Mouse (Mus musculus) forebrain, embryonic 13.5 days (tissue): ENCODE measurements around the gene Ccdc144b. TPM values are rescaled to one million over a fixed set of nuclear protein-coding genes. Genes with fewer than 3 reads are reported as not detected.
A peak's percentile ranks its signal among the peaks of the same experiment; 100 is the strongest.

Experiments
- ATAC-seq: fragments of 200-750 bp; cut with Nextera tagmentation; 2 replicates; pipeline ENCODE4 v1.8.0; 2017
- H3K27ac ChIP-seq: fragments of 300-500 bp; sonication (generic); 2 replicates; pipeline ENCODE4 v1.5.1; 2015; ENCODE audit warnings: inconsistent platforms, mild to moderate bottlenecking, moderate library complexity
- H3K27me3 ChIP-seq: fragments of 300-500 bp; sonication (generic); 2 replicates; pipeline ENCODE4 v1.6.1; 2015; ENCODE audit warnings: mild to moderate bottlenecking, inconsistent platforms
- H3K36me3 ChIP-seq: fragments of 300-500 bp; sonication (generic); 2 replicates; pipeline ENCODE4 v1.6.1; 2015; ENCODE audit warnings: mild to moderate bottlenecking, inconsistent platforms; ENCODE audit not compliant: poor library complexity, severe bottlenecking
- H3K4me1 ChIP-seq: fragments of 300-500 bp; sonication (generic); 2 replicates; pipeline ENCODE4 v1.6.1; 2015; ENCODE audit warnings: inconsistent platforms
- H3K4me2 ChIP-seq: fragments of 300-500 bp; sonication (generic); 2 replicates; pipeline ENCODE4 v1.6.1; 2015; ENCODE audit warnings: inconsistent platforms, mild to moderate bottlenecking, moderate library complexity
- H3K4me3 ChIP-seq: fragments of 300-500 bp; sonication (generic); 2 replicates; pipeline ENCODE4 v1.5.1; 2015; ENCODE audit warnings: mild to moderate bottlenecking, inconsistent platforms
- H3K9ac ChIP-seq: fragments of 300-500 bp; sonication (generic); 2 replicates; pipeline ENCODE4 v1.6.1; 2015; ENCODE audit warnings: mild to moderate bottlenecking, inconsistent platforms
- H3K9me3 ChIP-seq: fragments of 300-500 bp; sonication (generic); replicated peaks from 2 replicates; pipeline ENCODE4 v1.6.1; 2016; ENCODE audit warnings: inconsistent platforms
- whole genome bisulfite sequencing: fragments of 180-500 bp; shearing (Covaris S2); methylation state at CpG from one replicate; pipeline ENCODE4 v1.1.7; 2015; 5-methylcytosine and 5-hydroxymethylcytosine counted together
- polyA plus RNA-seq: library from polyadenylated mRNA; unstranded; fragments of >200 nt; fragmentation: Nextera tagmentation; extraction: Ambion mirVana; gene quantifications from 2 replicates; pipeline ENCODE4 v1.2.1, GENCODE M21; 2015

The Ccdc144b gene
- polyA plus RNA-seq, 1 experiment from 2014 or later, result not detected

- Histone ChIP-seq H3K4me1 (peaks cover 17% of the 10 kb centered on the region), H3K9ac (no peak overlapping the region), H3K4me3 (no peak overlapping the region), H3K4me2 (no peak overlapping the region), H3K27ac (no peak overlapping the region), H3K9me3 (no peaks in the 10 kb centered on the region), H3K36me3 (peaks cover 15% of the 10 kb centered on the region), H3K27me3 (peaks cover 17% of the 10 kb centered on the region)
- WGBS, result 88% methylated on average over 6 of the region's 6 CpGs
- ATAC-seq, result no peak
These were observed 14.4 kb upstream of the Ccdc144b start for GRCm38 (mm10) chr3:36067731-36068130.

- no peaks in the 10 kb centered on the region for H3K9me3 ChIP-seq
- peaks cover 24% of the 10 kb centered on the region for H3K27me3 ChIP-seq
- H3K4me1 ChIP-seq, result peaks cover 17% of the 10 kb centered on the region
- peak within 1 kb of the TSS; percentile 38; the same call in 1 of the 2 replicates for H3K27ac ChIP-seq
- peak within 1 kb of the TSS; percentile 86 for H3K4me3 ChIP-seq
- ATAC-seq, result peak; percentile 99
- peak within 1 kb of the TSS; percentile 75 for H3K4me2 ChIP-seq
- H3K36me3 ChIP-seq, result peaks cover 11% of the 10 kb centered on the region
- 1% methylated on average over 49 of the region's 49 CpGs for WGBS
- peak within 1 kb of the TSS; percentile 89 for H3K9ac ChIP-seq
These were observed 12.7 kb upstream of the Ccdc144b start, which contains the start of gene Acad9 for GRCm38 (mm10) chr3:36065843-36066651. Gene Acad9 (plus strand): TSS chr3:36065979.

GRCm38 (mm10) chr3:36065166-36065565, 11.8 kb upstream of the Ccdc144b start:
- 95% methylated on average over 2 of the region's 2 CpGs for WGBS
- ATAC-seq, result 0 out of 2 replicates have a peak, but pooled peaks have one; percentile 4
- Histone ChIP-seq H3K27me3 (peaks cover 24% of the 10 kb centered on the region), H3K4me1 (peaks cover 17% of the 10 kb centered on the region), H3K9ac (no peak overlapping the region), H3K36me3 (peaks cover 4% of the 10 kb centered on the region; the same call in 1 of the 2 replicates), H3K9me3 (no peaks in the 10 kb centered on the region), H3K27ac (no peak overlapping the region), H3K4me2 (peak overlapping the region; percentile 75), H3K4me3 (peak overlapping the region; percentile 86)

- H3K9me3 ChIP-seq, result no peaks in the 10 kb centered on the region
- ATAC-seq, result no peak
- peaks cover 17% of the 10 kb centered on the region for H3K4me1 ChIP-seq
- H3K4me3 ChIP-seq, result no peak overlapping the region
- H3K9ac ChIP-seq, result no peak overlapping the region
- WGBS, result 94% methylated on average over 1 of the region's 1 CpGs
- H3K4me2 ChIP-seq, result no peak overlapping the region
- no peaks in the 10 kb centered on the region for H3K36me3 ChIP-seq
- peaks cover 24% of the 10 kb centered on the region for H3K27me3 ChIP-seq
- no peak overlapping the region for H3K27ac ChIP-seq
These were observed 11.3 kb upstream of the Ccdc144b start for GRCm38 (mm10) chr3:36064592-36065061.

- Histone ChIP-seq H3K4me3 (no peak overlapping the region), H3K27ac (no peak overlapping the region), H3K9ac (no peak overlapping the region), H3K27me3 (peaks cover 24% of the 10 kb centered on the region), H3K4me2 (no peak overlapping the region), H3K36me3 (no peaks in the 10 kb centered on the region), H3K9me3 (no peaks in the 10 kb centered on the region), H3K4me1 (no peaks in the 10 kb centered on the region)
- ATAC-seq, result 0 out of 2 replicates have a peak, but pooled peaks have one; percentile 27
- 34% methylated on average over 8 of the region's 8 CpGs for WGBS
These were observed 6.9 kb upstream of the Ccdc144b start for GRCm38 (mm10) chr3:36060096-36060850.

GRCm38 (mm10) chr3:36049106-36049505, 4.2 kb downstream of the Ccdc144b start:
- 82% methylated on average over 1 of the region's 1 CpGs for WGBS
- H3K4me2 ChIP-seq, result no peak overlapping the region
- H3K4me1 ChIP-seq, result no peaks in the 10 kb centered on the region
- H3K27ac ChIP-seq, result no peak overlapping the region
- no peak overlapping the region for H3K4me3 ChIP-seq
- H3K9me3 ChIP-seq, result no peaks in the 10 kb centered on the region
- ATAC-seq, result no peak
- no peak overlapping the region for H3K9ac ChIP-seq
- no peaks in the 10 kb centered on the region for H3K36me3 ChIP-seq
- no peaks in the 10 kb centered on the region for H3K27me3 ChIP-seq

- Histone ChIP-seq H3K9me3 (no peaks in the 10 kb centered on the region), H3K4me1 (no peaks in the 10 kb centered on the region), H3K9ac (no peak overlapping the region), H3K36me3 (no peaks in the 10 kb centered on the region), H3K27ac (no peak overlapping the region), H3K27me3 (no peaks in the 10 kb centered on the region), H3K4me3 (no peak overlapping the region), H3K4me2 (no peak overlapping the region)
- 84% methylated on average over 4 of the region's 4 CpGs for WGBS
- ATAC-seq, result no peak
These were observed 8.3 kb downstream of the Ccdc144b start for GRCm38 (mm10) chr3:36045086-36045485.

GRCm38 (mm10) chr3:36044520-36044919, 8.8 kb downstream of the Ccdc144b start:
- no peaks in the 10 kb centered on the region for H3K27me3 ChIP-seq
- no peak for ATAC-seq
- no peak overlapping the region for H3K27ac ChIP-seq
- no peaks in the 10 kb centered on the region for H3K36me3 ChIP-seq
- H3K9me3 ChIP-seq, result no peaks in the 10 kb centered on the region
- no peak overlapping the region for H3K4me3 ChIP-seq
- H3K9ac ChIP-seq, result no peak overlapping the region
- no peak overlapping the region for H3K4me2 ChIP-seq
- H3K4me1 ChIP-seq, result no peaks in the 10 kb centered on the region

- H3K9me3 ChIP-seq, result no peaks in the 10 kb centered on the region
- 0 out of 2 replicates have a peak, but pooled peaks have one; percentile 51 for ATAC-seq
- no peaks in the 10 kb centered on the region for H3K36me3 ChIP-seq
- H3K27me3 ChIP-seq, result no peaks in the 10 kb centered on the region
- no peak overlapping the region for H3K27ac ChIP-seq
- 59% methylated on average over 6 of the region's 6 CpGs for WGBS
- no peak overlapping the region for H3K4me3 ChIP-seq
- no peak overlapping the region for H3K4me2 ChIP-seq
- no peaks in the 10 kb centered on the region for H3K4me1 ChIP-seq
- no peak overlapping the region for H3K9ac ChIP-seq
These were observed 21.4 kb downstream of the Ccdc144b start for GRCm38 (mm10) chr3:36031740-36032510.

- Histone ChIP-seq H3K9ac (no peak overlapping the region), H3K36me3 (no peaks in the 10 kb centered on the region), H3K9me3 (no peaks in the 10 kb centered on the region), H3K4me3 (no peak overlapping the region), H3K27me3 (no peaks in the 10 kb centered on the region), H3K27ac (no peak overlapping the region), H3K4me1 (no peaks in the 10 kb centered on the region), H3K4me2 (no peak overlapping the region)
- ATAC-seq, result no peak
- 87% methylated on average over 4 of the region's 4 CpGs for WGBS
These were observed 23.4 kb downstream of the Ccdc144b start for GRCm38 (mm10) chr3:36029993-36030392.

- no peaks in the 10 kb centered on the region for H3K27me3 ChIP-seq
- H3K4me1 ChIP-seq, result no peaks in the 10 kb centered on the region
- H3K4me2 ChIP-seq, result no peak overlapping the region
- no peak overlapping the region for H3K9ac ChIP-seq
- ATAC-seq, result no peak
- no peak overlapping the region for H3K4me3 ChIP-seq
- 60% methylated on average over 6 of the region's 6 CpGs for WGBS
- H3K9me3 ChIP-seq, result no peaks in the 10 kb centered on the region
- no peaks in the 10 kb centered on the region for H3K36me3 ChIP-seq
- no peak overlapping the region for H3K27ac ChIP-seq
These were observed 27.6 kb downstream of the Ccdc144b start for GRCm38 (mm10) chr3:36025732-36026131.
